ENCODE assay signal across 33 mouse cellular contexts in the genomic region with DNA sequence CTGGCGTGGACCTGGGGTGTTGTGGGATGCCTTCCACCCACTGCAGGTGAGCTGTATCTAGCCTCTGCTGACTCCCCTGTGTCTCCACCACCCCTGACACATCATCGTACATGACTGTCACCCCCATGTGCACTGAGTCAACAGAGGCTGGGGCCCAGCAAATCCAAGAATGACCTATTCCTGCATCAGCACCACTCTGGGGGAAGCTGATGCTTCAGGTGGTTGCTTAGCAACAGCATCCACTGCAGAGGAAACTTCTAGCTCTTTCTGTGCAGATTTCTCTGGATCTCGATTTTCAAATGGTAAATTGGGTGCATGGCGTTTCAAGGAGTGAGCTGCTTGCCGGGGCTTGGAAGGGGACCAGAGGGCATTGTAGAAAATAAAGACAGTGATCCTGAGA. TPM values are rescaled to one million over a fixed set of nuclear protein-coding genes. Genes with fewer than 3 reads are reported as not detected.
DNase-seq lines count a peak whose midpoint lies in the region; ATAC-seq and TF ChIP-seq lines count a peak whose summit lies in the region.
"Had no signal": no experiment of that assay in that cellular context is flagged by ENCODE, and none has a peak within 500 bp of the region (broad histone marks: within the 10 kb centered on the region; RNA-seq: fewer than 3 reads in every experiment).

No protein-coding gene starts in this region.

- H3K9ac ChIP-seq in forebrain, postnatal 0 days: no peak overlapping the region
- H3K9ac ChIP-seq in forebrain, embryonic 15.5 days (replicated peaks): no peak overlapping the region
- no peak overlapping the region for H3K9ac ChIP-seq in midbrain, embryonic 14.5 days (replicated peaks; ENCODE audit: low read length)
- H3K9ac ChIP-seq in midbrain, embryonic 16.5 days (ENCODE audit: low read depth, low read length): no peak overlapping the region
- H3K9ac ChIP-seq: embryonic facial prominence, embryonic 13.5 days; heart, embryonic 13.5 days; hindbrain, embryonic 12.5 days; hindbrain, embryonic 15.5 days had no signal

- intact Hi-C loops in left cerebral cortex, adult 2 months (cut with DNase I): loop anchor here (1.0 to 5.0 kb wide), 2 partner anchors 65 to 246 kb away; no protein-coding TSS in a partner anchor

- H3K27me3 ChIP-seq in forebrain, postnatal 0 days (ENCODE audit: insufficient read depth, low read length): no peaks in the 10 kb centered on the region
- H3K27me3 ChIP-seq in forebrain, embryonic 15.5 days: 0 out of 2 replicates have a peak, but pooled peaks cover 3% of the 10 kb centered on the region
- H3K27me3 ChIP-seq in midbrain, embryonic 14.5 days (ENCODE audit: control insufficient read depth, insufficient read depth, low read length): no peaks in the 10 kb centered on the region
- H3K27me3 ChIP-seq in midbrain, embryonic 16.5 days (ENCODE audit: control insufficient read depth, insufficient read depth, low read depth, low read length): no peaks in the 10 kb centered on the region; the same call in 1 of the 2 replicates
- H3K27me3 ChIP-seq: Patski had no signal

- no peaks in the 10 kb centered on the region for H3K4me1 ChIP-seq in forebrain, postnatal 0 days (ENCODE audit: insufficient read depth)
- peaks cover 8% of the 10 kb centered on the region; the same call in 1 of the 2 replicates for H3K4me1 ChIP-seq in forebrain, embryonic 15.5 days
- H3K4me1 ChIP-seq in midbrain, embryonic 14.5 days (ENCODE audit: control insufficient read depth, insufficient read depth, low read length): no peaks in the 10 kb centered on the region
- H3K4me1 ChIP-seq in midbrain, embryonic 16.5 days (ENCODE audit: control insufficient read depth, insufficient read depth, low read length): peaks cover 4% of the 10 kb centered on the region; the same call in 1 of the 2 replicates

- DNase-seq in forebrain, postnatal 0 days: peak; percentile 18
- DNase-seq in left cerebral cortex, adult 2 months (ENCODE audit: extremely low spot score in 1 of 2, low spot score in 2 of 2): no peak
- DNase-seq in left cerebral cortex, adult 11 months (ENCODE audit: low spot score): no peak
- peak; percentile 48 for DNase-seq in midbrain, embryonic 14.5 days
- peak; percentile 80 for DNase-seq in brain, adult 2 months (ENCODE audit: low read depth, low spot score)
- no peak for DNase-seq in neural tube, embryonic 10.5 days (ENCODE audit: extremely low spot score, low spot score)
- DNase-seq: adrenal gland, postnatal 10 days; adrenal gland, postnatal 36 days; B cell, adult 2 months; cerebellum, adult 11 months; cerebellum, adult 2 months; cerebellum, postnatal 10 days; cerebellum, postnatal 36 days; embryo, embryonic 11 days; gastrocnemius, postnatal 10 days; gastrocnemius, postnatal 36 days; heart, adult 2 months; heart, postnatal 14 days; heart, postnatal 4 days had no signal

- TF ChIP-seq CTCF in forebrain, postnatal 0 days (IDR thresholded peaks at IDR 0.05; ENCODE audit: low read depth): no peak
- no peak for TF ChIP-seq CTCF in left cerebral cortex, adult 2 months (IDR thresholded peaks at IDR 0.05)

- no peak overlapping the region for H3K27ac ChIP-seq in forebrain, postnatal 0 days (ENCODE audit: low read depth, low read length)
- no peak overlapping the region for H3K27ac ChIP-seq in forebrain, embryonic 15.5 days (replicated peaks)
- H3K27ac ChIP-seq in left cerebral cortex, adult 2 months: peak overlapping the region; percentile 24; the same call in 1 of the 2 replicates
- H3K27ac ChIP-seq in midbrain, embryonic 14.5 days (replicated peaks; ENCODE audit: low read depth, low read length): no peak overlapping the region
- no peak overlapping the region for H3K27ac ChIP-seq in midbrain, embryonic 16.5 days (ENCODE audit: low read length)
- H3K27ac ChIP-seq: embryonic facial prominence, embryonic 10.5 days; embryonic facial prominence, embryonic 13.5 days; heart, adult 2 months; heart, embryonic 10.5 days; heart, embryonic 13.5 days; hindbrain, embryonic 12.5 days; hindbrain, embryonic 15.5 days had no signal

- ATAC-seq in forebrain, postnatal 0 days: no peak; the same call in 1 of the 2 replicates
- ATAC-seq in forebrain, embryonic 15.5 days (replicated peaks): no peak
- no peak for ATAC-seq in midbrain, embryonic 14.5 days (ENCODE audit: low FRiP score, low TSS enrichment)
- ATAC-seq in midbrain, embryonic 16.5 days: no peak
- ATAC-seq: forebrain, embryonic 14.5 days; Patski had no signal

- no peak overlapping the region for H3K4me2 ChIP-seq in forebrain, postnatal 0 days (ENCODE audit: low read depth)
- H3K4me2 ChIP-seq in forebrain, embryonic 15.5 days (replicated peaks): no peak overlapping the region
- H3K4me2 ChIP-seq in midbrain, embryonic 14.5 days (ENCODE audit: low read length): no peak overlapping the region
- no peak overlapping the region for H3K4me2 ChIP-seq in midbrain, embryonic 16.5 days (ENCODE audit: low read length)
- H3K4me2 ChIP-seq: embryonic facial prominence, embryonic 13.5 days; heart, embryonic 13.5 days; hindbrain, embryonic 12.5 days; hindbrain, embryonic 15.5 days had no signal

- H3K4me3 ChIP-seq in forebrain, postnatal 0 days (ENCODE audit: low read depth, low read length): no peak overlapping the region
- H3K4me3 ChIP-seq in forebrain, embryonic 15.5 days: no peak overlapping the region
- no peak overlapping the region for H3K4me3 ChIP-seq in left cerebral cortex, adult 2 months
- no peak overlapping the region for H3K4me3 ChIP-seq in midbrain, embryonic 14.5 days (replicated peaks; ENCODE audit: low read depth, low read length)
- no peak overlapping the region for H3K4me3 ChIP-seq in midbrain, embryonic 16.5 days (ENCODE audit: low read depth, low read length)
- H3K4me3 ChIP-seq: embryonic facial prominence, embryonic 10.5 days; embryonic facial prominence, embryonic 13.5 days; erythroblast, embryonic 14.5 days; heart, adult 2 months; heart, embryonic 10.5 days; heart, embryonic 13.5 days; hindbrain, embryonic 12.5 days; hindbrain, embryonic 15.5 days had no signal

- H3K9me3 ChIP-seq in forebrain, postnatal 0 days (ENCODE audit: low read length): no peaks in the 10 kb centered on the region
- H3K9me3 ChIP-seq in forebrain, embryonic 15.5 days: no peaks in the 10 kb centered on the region
- H3K9me3 ChIP-seq in midbrain, embryonic 14.5 days (ENCODE audit: control insufficient read depth, low read length): no peaks in the 10 kb centered on the region
- no peaks in the 10 kb centered on the region for H3K9me3 ChIP-seq in midbrain, embryonic 16.5 days (replicated peaks; ENCODE audit: control insufficient read depth, low read length, poor library complexity, severe bottlenecking)
- H3K9me3 ChIP-seq: embryonic facial prominence, embryonic 10.5 days; embryonic facial prominence, embryonic 13.5 days; G1E; heart, embryonic 10.5 days; heart, embryonic 13.5 days; hindbrain, embryonic 12.5 days; hindbrain, embryonic 15.5 days had no signal

- H3K36me3 ChIP-seq in forebrain, postnatal 0 days (ENCODE audit: insufficient read depth): no peaks in the 10 kb centered on the region
- no peaks in the 10 kb centered on the region for H3K36me3 ChIP-seq in forebrain, embryonic 15.5 days
- H3K36me3 ChIP-seq in midbrain, embryonic 14.5 days (ENCODE audit: control insufficient read depth, insufficient read depth, low read length): no peaks in the 10 kb centered on the region
- H3K36me3 ChIP-seq in midbrain, embryonic 16.5 days (ENCODE audit: control insufficient read depth, insufficient read depth, low read length): no peaks in the 10 kb centered on the region
- H3K36me3 ChIP-seq: embryonic facial prominence, embryonic 10.5 days; embryonic facial prominence, embryonic 13.5 days; G1E; heart, embryonic 10.5 days; heart, embryonic 13.5 days; hindbrain, embryonic 12.5 days; hindbrain, embryonic 15.5 days had no signal

- WGBS in forebrain, postnatal 0 days: 42% methylated on average over 5 of the region's 5 CpGs
- WGBS in forebrain, embryonic 15.5 days: 53% methylated on average over 5 of the region's 5 CpGs
- 53% methylated on average over 5 of the region's 5 CpGs for WGBS in midbrain, embryonic 14.5 days
- 47% methylated on average over 5 of the region's 5 CpGs for WGBS in midbrain, embryonic 16.5 days

RNA-seq across cellular contexts. Expression of gene Gng7, which starts 21.5 kb away (rescaled TPM):
- total RNA-seq in forebrain, postnatal 0 days (2014; rRNA removed): 64.5 and 91.4 TPM in 2 replicates
- polyA plus RNA-seq in forebrain, postnatal 0 days (2015; fragmentation: Nextera tagmentation; extraction: Ambion mirVana): 76.2 and 85.7 TPM in 2 replicates
- 30.8 and 32.1 TPM in 2 replicates for polyA plus RNA-seq in forebrain, embryonic 15.5 days (2015; fragmentation: Nextera tagmentation; extraction: Ambion mirVana)
- total RNA-seq in left cerebral cortex, adult 2 months (2021): 100 to 1,000 TPM in 1 of 2 experiments, 10 to 100 TPM in 1; 66.6 to 111 TPM
- 11.5 and 11.6 TPM in 2 replicates for polyA plus RNA-seq in midbrain, embryonic 14.5 days (2014; fragmentation: Nextera tagmentation; extraction: Ambion mirVana)
- polyA plus RNA-seq in midbrain, embryonic 16.5 days (2015; fragmentation: Nextera tagmentation; extraction: Ambion mirVana): 21.5 and 25.6 TPM in 2 replicates
- polyA plus RNA-seq: erythroblast, embryonic 14.5 days had no signal

RNA-seq across cellular contexts. Expression of gene Diras1, which starts 32.2 kb away (rescaled TPM):
- total RNA-seq in forebrain, postnatal 0 days (2014; rRNA removed): 65.4 and 76.0 TPM in 2 replicates
- polyA plus RNA-seq in forebrain, postnatal 0 days (2015; fragmentation: Nextera tagmentation; extraction: Ambion mirVana): 66.1 and 70.2 TPM in 2 replicates
- polyA plus RNA-seq in forebrain, embryonic 15.5 days (2015; fragmentation: Nextera tagmentation; extraction: Ambion mirVana): 32.6 and 36.0 TPM in 2 replicates
- total RNA-seq in left cerebral cortex, adult 2 months (2021): 100 to 1,000 TPM; 100 to 116 TPM
- polyA plus RNA-seq in midbrain, embryonic 14.5 days (2014; fragmentation: Nextera tagmentation; extraction: Ambion mirVana): 24.0 and 55.4 TPM in 2 replicates
- polyA plus RNA-seq in midbrain, embryonic 16.5 days (2015; fragmentation: Nextera tagmentation; extraction: Ambion mirVana): 71.7 and 88.1 TPM in 2 replicates
- total RNA-seq: CH12.LX; granulocyte monocyte progenitor cell, adult 5-6 weeks; heart, adult 2 months; heart, postnatal 4 days had no signal
- polyA plus RNA-seq: erythroblast, embryonic 14.5 days had no signal

RNA-seq across cellular contexts. Expression of gene Slc39a3, which starts 44.0 kb away (rescaled TPM):
- total RNA-seq in forebrain, postnatal 0 days (2014; rRNA removed): 82.1 and 104 TPM in 2 replicates
- 43.5 and 45.2 TPM in 2 replicates for polyA plus RNA-seq in forebrain, postnatal 0 days (2015; fragmentation: Nextera tagmentation; extraction: Ambion mirVana)
- polyA plus RNA-seq in forebrain, embryonic 15.5 days (2015; fragmentation: Nextera tagmentation; extraction: Ambion mirVana): 46.3 TPM in 2 replicates
- total RNA-seq in left cerebral cortex, adult 2 months (2021): 10 to 100 TPM; 61.3 to 62.5 TPM
- polyA plus RNA-seq in midbrain, embryonic 14.5 days (2014; fragmentation: Nextera tagmentation; extraction: Ambion mirVana): 32.4 and 34.9 TPM in 2 replicates
- polyA plus RNA-seq in midbrain, embryonic 16.5 days (2015; fragmentation: Nextera tagmentation; extraction: Ambion mirVana): 52.8 and 55.7 TPM in 2 replicates

Comparison
In these comparisons a context has a peak if more than half of its experiments do, and no peak if none do; other contexts are left out.
1. DNase-seq: peak in forebrain, postnatal 0 days (single experiment), midbrain, embryonic 14.5 days (single experiment) and brain, adult 2 months (single experiment); none in left cerebral cortex, adult 2 months (0 of 2), left cerebral cortex, adult 11 months (single experiment) and neural tube, embryonic 10.5 days (single experiment).